17 mouse cellular contexts compared by ENCODE assay signal in the genomic region with DNA sequence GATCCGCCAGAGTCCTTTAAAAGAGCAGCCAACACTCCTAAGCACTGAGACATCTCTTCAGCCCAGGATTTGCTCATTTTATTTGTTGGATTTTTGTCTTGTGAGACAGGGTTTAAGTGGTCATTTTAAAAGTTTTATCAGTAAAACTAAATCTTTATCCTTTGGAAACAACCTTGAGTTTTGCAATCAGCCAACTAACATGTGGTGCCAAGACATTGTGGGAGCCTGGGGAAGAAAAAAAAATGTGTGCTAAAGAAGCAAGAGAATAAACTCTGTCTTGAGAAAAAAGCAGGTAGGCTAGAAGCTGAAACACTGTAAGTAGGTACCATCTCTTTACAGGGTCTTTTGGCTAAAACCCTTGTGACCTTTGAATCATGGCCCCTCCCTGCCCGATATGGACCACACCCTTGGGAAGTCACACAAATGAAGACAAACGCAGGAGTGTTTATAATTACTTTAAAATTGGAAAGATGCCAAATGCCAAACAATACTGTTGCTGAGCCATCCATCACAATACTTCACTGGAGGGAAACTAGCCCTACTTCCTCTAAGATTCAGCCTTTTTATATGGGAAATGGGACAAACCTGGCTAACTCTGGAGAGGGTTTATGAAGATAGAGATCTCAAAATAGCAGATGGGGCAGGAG. TPM values are rescaled to one million over a fixed set of nuclear protein-coding genes. Genes with fewer than 3 reads are reported as not detected.
DNase-seq lines count a peak whose midpoint lies in the region; ATAC-seq and TF ChIP-seq lines count a peak whose summit lies in the region.
"Had no signal": no experiment of that assay in that cellular context is flagged by ENCODE, and none has a peak within 500 bp of the region (broad histone marks: within the 10 kb centered on the region; RNA-seq: fewer than 3 reads in every experiment).

No protein-coding gene starts in this region.

- ATAC-seq in kidney, embryonic 15.5 days (replicated peaks; ENCODE audit: low FRiP score), result no peak
- peak; percentile 82 for ATAC-seq in intestine, embryonic 15.5 days
- peak; percentile 66 for ATAC-seq in stomach, embryonic 16.5 days (ENCODE audit: insufficient read depth, low FRiP score)
- no peak for ATAC-seq in forebrain, postnatal 0 days

- 65% methylated on average over 3 of the region's 3 CpGs for WGBS in kidney, embryonic 15.5 days
- WGBS in intestine, embryonic 15.5 days, result 54% methylated on average over 3 of the region's 3 CpGs
- WGBS in stomach, embryonic 16.5 days, result 39% methylated on average over 3 of the region's 3 CpGs
- WGBS in forebrain, postnatal 0 days, result 64% methylated on average over 3 of the region's 3 CpGs

- H3K4me3 ChIP-seq in kidney, embryonic 15.5 days (replicated peaks), result no peak overlapping the region
- no peak overlapping the region for H3K4me3 ChIP-seq in intestine, embryonic 15.5 days (replicated peaks)
- no peak overlapping the region for H3K4me3 ChIP-seq in stomach, embryonic 16.5 days (replicated peaks; ENCODE audit: low read length)
- H3K4me3 ChIP-seq in forebrain, postnatal 0 days (ENCODE audit: low read depth, low read length), result no peak overlapping the region
- H3K4me3 ChIP-seq: embryonic facial prominence, embryonic 10.5 days; forebrain, embryonic 10.5 days; heart, embryonic 13.5 days; liver, embryonic 13.5 days; neural tube, embryonic 15.5 days had no signal

- H3K27ac ChIP-seq in kidney, embryonic 15.5 days, result no peak overlapping the region
- no peak overlapping the region for H3K27ac ChIP-seq in intestine, embryonic 15.5 days
- no peak overlapping the region for H3K27ac ChIP-seq in stomach, embryonic 16.5 days (ENCODE audit: low read length)
- no peak overlapping the region for H3K27ac ChIP-seq in forebrain, postnatal 0 days (ENCODE audit: low read depth, low read length)
- H3K27ac ChIP-seq: embryonic facial prominence, embryonic 10.5 days; forebrain, embryonic 10.5 days; heart, embryonic 13.5 days; hindbrain, embryonic 14.5 days; liver, embryonic 13.5 days; neural tube, embryonic 15.5 days had no signal

- intact Hi-C loops in gastrocnemius, postnatal 36 days (cut with DNase I), result no loop called here

- H3K9me3 ChIP-seq in kidney, embryonic 15.5 days (replicated peaks), result no peaks in the 10 kb centered on the region
- no peaks in the 10 kb centered on the region for H3K9me3 ChIP-seq in intestine, embryonic 15.5 days
- no peaks in the 10 kb centered on the region; the same call in 1 of the 2 replicates for H3K9me3 ChIP-seq in stomach, embryonic 16.5 days (replicated peaks; ENCODE audit: control insufficient read depth, low read length)
- no peaks in the 10 kb centered on the region for H3K9me3 ChIP-seq in forebrain, postnatal 0 days (ENCODE audit: low read length)
- H3K9me3 ChIP-seq: embryonic facial prominence, embryonic 10.5 days; forebrain, embryonic 10.5 days; heart, embryonic 13.5 days; liver, embryonic 13.5 days; neural tube, embryonic 15.5 days had no signal

- no peaks in the 10 kb centered on the region for H3K4me1 ChIP-seq in kidney, embryonic 15.5 days
- H3K4me1 ChIP-seq in intestine, embryonic 15.5 days (replicated peaks), result no peaks in the 10 kb centered on the region
- H3K4me1 ChIP-seq in stomach, embryonic 16.5 days (ENCODE audit: control insufficient read depth, insufficient read depth, low read length), result peaks cover 3% of the 10 kb centered on the region; the same call in 1 of the 2 replicates
- H3K4me1 ChIP-seq in forebrain, postnatal 0 days (ENCODE audit: insufficient read depth), result no peaks in the 10 kb centered on the region
- H3K4me1 ChIP-seq: embryonic facial prominence, embryonic 10.5 days; forebrain, embryonic 10.5 days; neural tube, embryonic 15.5 days had no signal

- no peak overlapping the region for H3K4me2 ChIP-seq in kidney, embryonic 15.5 days
- H3K4me2 ChIP-seq in intestine, embryonic 15.5 days (replicated peaks), result no peak overlapping the region
- H3K4me2 ChIP-seq in stomach, embryonic 16.5 days (ENCODE audit: low read depth, low read length), result no peak overlapping the region
- H3K4me2 ChIP-seq in forebrain, postnatal 0 days (ENCODE audit: low read depth), result no peak overlapping the region
- H3K4me2 ChIP-seq: heart, embryonic 13.5 days; hindbrain, embryonic 14.5 days; liver, embryonic 13.5 days; neural tube, embryonic 15.5 days had no signal

- TF ChIP-seq CTCF in forebrain, postnatal 0 days (IDR thresholded peaks at IDR 0.05; ENCODE audit: low read depth), result no peak

- no peak overlapping the region for H3K9ac ChIP-seq in kidney, embryonic 15.5 days
- no peak overlapping the region for H3K9ac ChIP-seq in intestine, embryonic 15.5 days
- H3K9ac ChIP-seq in stomach, embryonic 16.5 days (ENCODE audit: low read length), result no peak overlapping the region
- H3K9ac ChIP-seq in forebrain, postnatal 0 days, result no peak overlapping the region
- H3K9ac ChIP-seq: heart, embryonic 13.5 days; hindbrain, embryonic 14.5 days; liver, embryonic 13.5 days; neural tube, embryonic 15.5 days had no signal

- no peaks in the 10 kb centered on the region for H3K36me3 ChIP-seq in kidney, embryonic 15.5 days
- H3K36me3 ChIP-seq in intestine, embryonic 15.5 days, result no peaks in the 10 kb centered on the region
- H3K36me3 ChIP-seq in stomach, embryonic 16.5 days (ENCODE audit: control insufficient read depth, insufficient read depth, low read length), result no peaks in the 10 kb centered on the region
- H3K36me3 ChIP-seq in forebrain, postnatal 0 days (ENCODE audit: insufficient read depth), result no peaks in the 10 kb centered on the region
- H3K36me3 ChIP-seq: embryonic facial prominence, embryonic 10.5 days; forebrain, embryonic 10.5 days; heart, embryonic 13.5 days; liver, embryonic 13.5 days; neural tube, embryonic 15.5 days had no signal

- no peaks in the 10 kb centered on the region for H3K27me3 ChIP-seq in kidney, embryonic 15.5 days
- H3K27me3 ChIP-seq in intestine, embryonic 15.5 days (replicated peaks), result no peaks in the 10 kb centered on the region
- no peaks in the 10 kb centered on the region for H3K27me3 ChIP-seq in stomach, embryonic 16.5 days (ENCODE audit: control insufficient read depth, insufficient read depth, low read length)
- no peaks in the 10 kb centered on the region for H3K27me3 ChIP-seq in forebrain, postnatal 0 days (ENCODE audit: insufficient read depth, low read length)
- H3K27me3 ChIP-seq: heart, embryonic 13.5 days; liver, embryonic 13.5 days; neural tube, embryonic 15.5 days had no signal

- peak; percentile 42 for DNase-seq in adrenal gland, adult 2 months
- no peak for DNase-seq in adrenal gland, postnatal 10 days
- peak; percentile 10 for DNase-seq in kidney, postnatal 14 days
- DNase-seq in forebrain, postnatal 0 days, result no peak
- no peak for DNase-seq in gastrocnemius, postnatal 36 days
- DNase-seq: adrenal gland, postnatal 25 days; cerebellum, postnatal 14 days; left cerebral cortex, postnatal 4 days; liver, embryonic 13.5 days had no signal

RNA-seq across cellular contexts. Expression of gene Tnfrsf1b, which starts 32.2 kb away (rescaled TPM):
- total RNA-seq in adrenal gland, adult 2 months (2021), result 10 to 100 TPM in 1 of 2 experiments, 1 to 10 TPM in 1; 6.9 to 10.6 TPM
- 13.2 and 14.7 TPM in 2 replicates for polyA plus RNA-seq in adrenal gland, adult 2 months (2012; rRNA removed)
- total RNA-seq in adrenal gland, postnatal 10 days (2021), result 10 to 100 TPM in 1 of 2 experiments, 1 to 10 TPM in 1; 8.3 to 10.3 TPM
- polyA plus RNA-seq in kidney, embryonic 15.5 days (2015; fragmentation: Nextera tagmentation; extraction: Ambion mirVana), result 3.2 and 3.5 TPM in 2 replicates
- polyA plus RNA-seq in intestine, embryonic 15.5 days (2015; fragmentation: Nextera tagmentation; extraction: Ambion mirVana), result 5.3 and 5.9 TPM in 2 replicates
- polyA plus RNA-seq in stomach, embryonic 16.5 days (2015; fragmentation: Nextera tagmentation; extraction: Ambion mirVana), result 7.9 and 8.3 TPM in 2 replicates
- total RNA-seq in forebrain, postnatal 0 days (2014; rRNA removed), result 3.7 and 10.7 TPM in 2 replicates
- polyA plus RNA-seq in forebrain, postnatal 0 days (2015; fragmentation: Nextera tagmentation; extraction: Ambion mirVana), result 1.5 and 2.4 TPM in 2 replicates
- total RNA-seq in gastrocnemius, postnatal 36 days (2021), result 1 to 10 TPM; 2.5 to 3.1 TPM

RNA-seq across cellular contexts. Expression of gene Tnfrsf8, which starts 36.1 kb away (rescaled TPM):
- under 1 TPM; 0.28 to 0.40 TPM for total RNA-seq in adrenal gland, adult 2 months (2021)
- 0.25 and 0.28 TPM in 2 replicates for polyA plus RNA-seq in adrenal gland, adult 2 months (2012; rRNA removed)
- under 1 TPM; 0.21 to 0.24 TPM for total RNA-seq in adrenal gland, postnatal 10 days (2021)
- polyA plus RNA-seq in kidney, embryonic 15.5 days (2015; fragmentation: Nextera tagmentation; extraction: Ambion mirVana), result 0.14 and 0.18 TPM in 2 replicates
- 0.11 TPM in 1 of 2 replicates, not detected in the other for polyA plus RNA-seq in intestine, embryonic 15.5 days (2015; fragmentation: Nextera tagmentation; extraction: Ambion mirVana)
- 0.05 and 0.06 TPM in 2 replicates for polyA plus RNA-seq in stomach, embryonic 16.5 days (2015; fragmentation: Nextera tagmentation; extraction: Ambion mirVana)
- 1.1 and 3.3 TPM in 2 replicates for total RNA-seq in forebrain, postnatal 0 days (2014; rRNA removed)
- 0.80 and 1.5 TPM in 2 replicates for polyA plus RNA-seq in forebrain, postnatal 0 days (2015; fragmentation: Nextera tagmentation; extraction: Ambion mirVana)
- total RNA-seq in gastrocnemius, postnatal 36 days (2021), result under 1 TPM in 1 of 2 experiments, not detected in 1; 0.10 TPM
- polyA plus RNA-seq: embryonic facial prominence, embryonic 10.5 days; liver, embryonic 13.5 days had no signal

Comparison
In these comparisons a context has a peak if more than half of its experiments do, and no peak if none do; other contexts are left out.
1. DNase-seq: peak in adrenal gland, adult 2 months (single experiment) and kidney, postnatal 14 days (single experiment); none in adrenal gland, postnatal 10 days (single experiment), forebrain, postnatal 0 days (single experiment) and gastrocnemius, postnatal 36 days (0 of 2).
2. ATAC-seq: peak in intestine, embryonic 15.5 days (single experiment) and stomach, embryonic 16.5 days (single experiment); none in kidney, embryonic 15.5 days (single experiment) and forebrain, postnatal 0 days (single experiment).